Mouse (Mus musculus) liver, embryonic 13.5 days (tissue): ENCODE data around the gene Gnb1l. TPM values are rescaled to one million over a fixed set of nuclear protein-coding genes. Genes with fewer than 3 reads are reported as not detected.

ENCODE experiments used
- ATAC-seq: fragments of 200-750 bp; cut with Nextera tagmentation; 2 replicates; pipeline ENCODE4 v1.8.0; 2017; ENCODE audit warnings: low read depth, mild to moderate bottlenecking, moderate number of reproducible peaks, moderate library complexity
- DNase-seq: peaks from one replicate; pipeline ENCODE4 v3.0.0; 2022
- H3K27ac ChIP-seq: fragments of 300-500 bp; sonication (generic); 2 replicates; pipeline ENCODE4 v1.5.1; 2015; ENCODE audit warnings: moderate library complexity, mild to moderate bottlenecking, inconsistent platforms
- H3K27me3 ChIP-seq: fragments of 300-500 bp; sonication (generic); 2 replicates; pipeline ENCODE4 v1.6.1; 2015; ENCODE audit warnings: mild to moderate bottlenecking, inconsistent platforms
- H3K36me3 ChIP-seq: fragments of 300-500 bp; sonication (generic); 2 replicates; pipeline ENCODE4 v1.6.1; 2015; ENCODE audit warnings: mild to moderate bottlenecking, inconsistent platforms
- H3K4me1 ChIP-seq: fragments of 300-500 bp; sonication (generic); replicated peaks from 2 replicates; pipeline ENCODE4 v1.6.1; 2015; ENCODE audit warnings: inconsistent platforms
- H3K4me2 ChIP-seq: fragments of 300-500 bp; sonication (generic); 2 replicates; pipeline ENCODE4 v1.6.1; 2015; ENCODE audit warnings: inconsistent platforms, mild to moderate bottlenecking, moderate library complexity
- H3K4me3 ChIP-seq: fragments of 300-500 bp; sonication (generic); replicated peaks from 2 replicates; pipeline ENCODE4 v1.5.1; 2015; ENCODE audit warnings: mild to moderate bottlenecking, inconsistent platforms
- H3K9ac ChIP-seq: fragments of 300-500 bp; sonication (generic); 2 replicates; pipeline ENCODE4 v1.6.1; 2015; ENCODE audit warnings: mild to moderate bottlenecking, inconsistent platforms
- H3K9me3 ChIP-seq: fragments of 300-500 bp; sonication (generic); replicated peaks from 2 replicates; pipeline ENCODE4 v1.6.1; 2016; ENCODE audit warnings: inconsistent platforms
- WGBS: fragments of 180-500 bp; shearing (Covaris S2); methylation state at CpG from one replicate; pipeline ENCODE4 v1.1.7; 2015; ENCODE audit not compliant: insufficient replicate concordance; 5-methylcytosine and 5-hydroxymethylcytosine counted together
- polyA plus RNA-seq: library from polyadenylated mRNA; unstranded; fragments of >200 nt; fragmentation: Nextera tagmentation; extraction: Ambion mirVana; gene quantifications from 2 replicates; pipeline ENCODE4 v1.2.1, GENCODE M21; 2015

Gene Gnb1l
- polyA plus RNA-seq, 1 experiment from 2014 or later = 14.9 TPM

DNA sequence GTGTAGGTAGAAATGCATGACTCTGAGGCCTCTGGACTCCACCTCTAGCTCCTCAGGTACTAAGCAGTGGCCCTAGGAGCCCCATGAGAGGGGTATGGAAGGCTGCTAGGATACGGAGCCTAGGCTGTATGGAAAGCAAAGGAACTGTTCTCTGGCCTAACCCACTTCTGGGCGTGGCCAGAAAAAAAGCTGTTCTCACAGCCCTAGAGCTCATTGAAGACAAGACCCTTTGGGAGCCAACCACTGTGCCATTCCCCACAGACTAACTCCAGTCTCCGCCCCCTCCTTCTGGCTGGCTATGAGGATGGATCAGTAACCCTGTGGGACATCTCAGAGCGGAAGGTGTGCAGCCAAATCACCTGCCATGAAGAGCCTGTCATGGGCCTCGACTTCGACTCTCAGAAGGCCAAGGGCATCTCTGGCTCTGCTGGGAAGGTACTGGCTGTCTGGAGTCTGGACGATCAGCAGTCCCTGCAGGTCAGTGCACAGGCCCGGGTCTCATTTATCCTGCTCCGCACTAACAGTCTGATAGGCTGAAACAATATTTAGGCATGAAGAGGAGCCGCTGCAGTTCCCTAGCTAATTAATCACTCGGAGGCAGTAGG is 53.7 kb downstream of the Gnb1l start:
- H3K4me3 ChIP-seq = no peak overlapping the region
- no peak overlapping the region for H3K27ac ChIP-seq
- DNase-seq (no peak), ATAC-seq (no peak)
- H3K9me3 ChIP-seq = no peaks in the 10 kb centered on the region
- H3K36me3 ChIP-seq = no peaks in the 10 kb centered on the region
- no peak overlapping the region for H3K4me2 ChIP-seq
- H3K9ac ChIP-seq = no peak overlapping the region
- 74% methylated on average over 11 of the region's 11 CpGs for WGBS
- no peaks in the 10 kb centered on the region for H3K27me3 ChIP-seq
- no peaks in the 10 kb centered on the region for H3K4me1 ChIP-seq

- Histone ChIP-seq H3K36me3 (no peaks in the 10 kb centered on the region), H3K4me1 (no peaks in the 10 kb centered on the region), H3K4me3 (no peak overlapping the region), H3K4me2 (no peak overlapping the region), H3K27me3 (no peaks in the 10 kb centered on the region), H3K9ac (no peak overlapping the region), H3K9me3 (no peaks in the 10 kb centered on the region), H3K27ac (no peak overlapping the region)
- 57% methylated on average over 2 of the region's 2 CpGs for WGBS
- DNase-seq = no peak
- ATAC-seq = no peak
Measured at GRCm38 (mm10) chr16:18554721-18555120, 56.2 kb downstream of the Gnb1l start.

DNA sequence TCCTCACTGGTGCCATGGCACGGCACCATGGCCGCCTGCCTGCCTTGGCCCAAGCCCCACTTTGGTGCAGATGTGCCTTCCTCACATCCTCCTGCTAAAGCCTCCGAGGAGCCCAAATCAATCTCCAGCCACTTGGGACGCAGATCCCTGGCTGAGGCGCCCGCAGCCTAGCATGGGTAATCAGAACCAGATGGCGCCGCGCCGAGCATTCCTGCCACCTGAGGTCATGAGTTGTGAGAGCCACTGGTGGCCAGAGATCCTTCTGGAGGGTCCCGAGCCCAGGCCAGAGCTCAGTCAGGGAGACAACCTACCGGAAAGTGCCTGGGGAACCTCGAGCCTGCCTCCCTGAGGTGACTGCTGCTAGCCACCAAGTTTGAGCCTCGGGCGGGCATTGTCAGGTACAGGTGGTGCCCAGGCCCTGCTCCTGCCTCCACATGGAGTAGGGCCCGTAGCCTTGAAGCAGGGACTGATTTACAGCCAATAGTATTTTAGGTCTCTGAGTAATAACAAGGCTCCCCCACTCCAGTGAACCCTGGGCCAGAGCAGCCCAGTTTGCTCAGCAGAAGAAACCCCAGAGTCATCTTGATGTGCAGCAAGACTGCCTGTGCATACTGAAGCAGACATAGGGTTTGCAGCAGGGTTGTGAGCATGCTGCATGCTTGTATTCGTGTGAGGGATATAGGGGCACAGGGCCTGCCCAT is 56.9 kb downstream of the Gnb1l start:
- no peak overlapping the region for H3K27ac ChIP-seq
- ATAC-seq (no peak), DNase-seq (no peak)
- H3K9me3 ChIP-seq = no peaks in the 10 kb centered on the region
- 63% methylated on average over 17 of the region's 17 CpGs for WGBS
- no peak overlapping the region for H3K4me3 ChIP-seq
- no peaks in the 10 kb centered on the region for H3K36me3 ChIP-seq
- no peaks in the 10 kb centered on the region for H3K27me3 ChIP-seq
- no peak overlapping the region for H3K4me2 ChIP-seq
- H3K9ac ChIP-seq = no peak overlapping the region
- no peaks in the 10 kb centered on the region for H3K4me1 ChIP-seq

GRCm38 (mm10) chr16:18556461-18556860 is 57.9 kb downstream of the Gnb1l start:
- DNase-seq = no peak

GRCm38 (mm10) chr16:18564472-18564871 is 66.0 kb downstream of the Gnb1l start:
- Histone ChIP-seq H3K4me3 (no peak overlapping the region), H3K9me3 (no peaks in the 10 kb centered on the region), H3K27me3 (no peaks in the 10 kb centered on the region), H3K36me3 (no peaks in the 10 kb centered on the region), H3K4me2 (no peak overlapping the region), H3K4me1 (no peaks in the 10 kb centered on the region), H3K27ac (no peak overlapping the region), H3K9ac (no peak overlapping the region)
- 72% methylated on average over 2 of the region's 2 CpGs for WGBS
- no peak for DNase-seq
- ATAC-seq = no peak

More at GRCm38 (mm10) chr16:18556461-18556860, 57.9 kb downstream of the Gnb1l start:
- no peak for ATAC-seq
- Histone ChIP-seq H3K27ac (no peak overlapping the region), H3K4me2 (no peak overlapping the region), H3K9me3 (no peaks in the 10 kb centered on the region), H3K36me3 (no peaks in the 10 kb centered on the region), H3K4me3 (no peak overlapping the region), H3K9ac (no peak overlapping the region), H3K27me3 (no peaks in the 10 kb centered on the region), H3K4me1 (no peaks in the 10 kb centered on the region)
- WGBS = 72% methylated on average over 3 of the region's 3 CpGs

DNA sequence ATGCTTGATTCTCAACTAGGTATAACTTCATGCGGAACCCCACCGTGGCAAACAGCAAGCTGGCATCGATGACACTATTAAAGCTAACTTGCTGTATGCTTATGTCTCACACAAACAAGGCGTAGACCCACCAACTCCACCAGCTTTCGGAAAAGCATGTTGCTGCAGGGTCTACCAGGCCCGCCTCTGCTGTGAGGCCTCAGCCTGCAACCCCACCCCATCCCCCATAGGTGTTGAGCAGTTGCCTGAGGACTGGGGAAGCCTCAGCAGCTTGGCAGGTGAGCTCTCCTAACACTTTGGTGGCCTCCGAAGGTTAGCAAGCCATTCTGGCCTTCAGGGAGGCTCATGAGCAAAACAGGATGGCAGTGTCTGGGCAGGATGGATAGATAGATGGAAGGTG is 70.1 kb downstream of the Gnb1l start:
- Histone ChIP-seq H3K27ac (no peak overlapping the region), H3K4me1 (no peaks in the 10 kb centered on the region), H3K4me3 (no peak overlapping the region), H3K9me3 (no peaks in the 10 kb centered on the region), H3K4me2 (no peak overlapping the region), H3K9ac (no peak overlapping the region), H3K27me3 (0 out of 2 replicates have a peak, but pooled peaks cover 6% of the 10 kb centered on the region), H3K36me3 (no peaks in the 10 kb centered on the region)
- no peak for DNase-seq
- WGBS = 58% methylated on average over 7 of the region's 7 CpGs
- no peak for ATAC-seq

DNA sequence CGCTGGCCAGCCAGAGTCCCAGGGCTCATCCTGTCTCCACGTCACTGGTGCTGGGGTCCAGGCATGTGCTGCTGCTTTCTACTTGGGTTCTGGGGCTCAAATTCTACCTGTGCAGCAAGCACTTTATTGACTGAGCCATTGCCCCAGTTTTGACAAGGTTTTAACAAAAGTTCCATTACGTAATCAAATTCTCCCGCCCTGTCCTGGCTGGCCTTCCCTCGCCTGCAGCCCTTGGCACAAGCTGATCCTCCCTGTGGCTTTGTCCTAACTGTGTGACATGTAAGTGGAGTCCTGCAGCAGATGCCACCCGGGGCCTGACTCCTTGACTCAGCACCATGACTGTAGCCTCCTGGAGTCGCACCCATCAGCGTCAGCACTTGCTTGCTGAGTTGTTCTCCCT is 75.7 kb downstream of the Gnb1l start:
- Histone ChIP-seq H3K4me3 (no peak overlapping the region), H3K27ac (no peak overlapping the region), H3K27me3 (peaks cover 40% of the 10 kb centered on the region), H3K4me2 (no peak overlapping the region), H3K9ac (no peak overlapping the region), H3K9me3 (no peaks in the 10 kb centered on the region), H3K4me1 (no peaks in the 10 kb centered on the region), H3K36me3 (no peaks in the 10 kb centered on the region)
- DNase-seq (no peak), ATAC-seq (no peak)
- WGBS = 62% methylated on average over 8 of the region's 8 CpGs

DNA sequence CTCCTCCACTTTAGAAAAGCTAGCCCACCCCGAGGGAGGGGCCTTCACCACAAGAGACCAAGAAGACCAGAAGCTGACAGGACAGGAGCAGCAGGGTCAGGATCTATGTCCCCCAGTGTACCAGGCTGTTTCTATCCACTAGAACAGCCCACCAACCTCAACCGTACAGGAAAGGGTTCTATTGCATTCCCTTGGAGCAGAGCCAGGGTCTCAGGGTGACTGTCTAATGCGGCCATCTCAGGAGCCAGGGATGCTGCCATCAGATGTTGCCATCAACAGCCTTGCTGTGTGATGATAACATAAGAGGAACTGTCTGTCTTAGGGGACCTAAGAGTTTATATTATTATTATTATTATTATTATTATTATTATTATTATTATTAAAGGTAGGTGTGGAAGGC is 78.6 kb downstream of the Gnb1l start:
- DNase-seq = no peak

GRCm38 (mm10) chr16:18577599-18578160 is 79.2 kb downstream of the Gnb1l start:
- H3K4me1 ChIP-seq = peaks cover 18% of the 10 kb centered on the region
- 15% methylated on average over 5 of the region's 5 CpGs for WGBS
- no peak overlapping the region for H3K4me2 ChIP-seq
- no peak overlapping the region for H3K9ac ChIP-seq
- ATAC-seq (no peak), DNase-seq (no peak)
- H3K4me3 ChIP-seq = no peak overlapping the region
- no peaks in the 10 kb centered on the region for H3K36me3 ChIP-seq
- H3K9me3 ChIP-seq = no peaks in the 10 kb centered on the region
- peaks cover 72% of the 10 kb centered on the region for H3K27me3 ChIP-seq
- H3K27ac ChIP-seq = no peak overlapping the region

More for the DNA sequence above, 78.6 kb downstream of the Gnb1l start:
- Histone ChIP-seq H3K9ac (no peak overlapping the region), H3K4me3 (no peak overlapping the region), H3K27ac (no peak overlapping the region), H3K4me1 (peaks cover 11% of the 10 kb centered on the region), H3K9me3 (no peaks in the 10 kb centered on the region), H3K27me3 (peaks cover 68% of the 10 kb centered on the region), H3K4me2 (no peak overlapping the region), H3K36me3 (no peaks in the 10 kb centered on the region)
- no peak for ATAC-seq
- 40% methylated on average over 3 of the region's 3 CpGs for WGBS

DNA sequence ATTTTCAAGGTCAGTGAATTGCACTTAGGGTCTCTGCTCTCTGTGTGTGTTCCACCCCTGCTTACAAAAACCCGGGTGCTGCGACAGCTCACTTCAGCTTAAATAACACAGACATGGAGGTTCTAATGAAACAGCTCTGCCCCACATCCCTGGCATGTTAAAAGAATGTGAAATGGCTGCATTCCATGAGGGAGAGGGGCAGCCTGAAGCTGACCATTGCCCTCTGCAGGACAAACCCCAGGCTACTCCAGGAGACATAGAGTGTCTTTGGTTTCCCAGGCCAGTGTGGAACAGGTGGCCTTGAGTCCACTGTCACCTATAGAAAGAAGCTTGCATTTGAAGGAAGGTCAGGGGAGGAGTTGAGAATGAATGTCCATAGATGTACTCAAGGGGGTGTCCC is 81.9 kb downstream of the Gnb1l start:
- Histone ChIP-seq H3K27ac (no peak overlapping the region), H3K4me2 (no peak overlapping the region), H3K27me3 (peaks cover 89% of the 10 kb centered on the region), H3K4me1 (peaks cover 18% of the 10 kb centered on the region), H3K9ac (no peak overlapping the region), H3K36me3 (no peaks in the 10 kb centered on the region), H3K4me3 (no peak overlapping the region), H3K9me3 (no peaks in the 10 kb centered on the region)
- WGBS = 25% methylated on average over 2 of the region's 2 CpGs
- no peak for DNase-seq
- ATAC-seq = no peak

DNA sequence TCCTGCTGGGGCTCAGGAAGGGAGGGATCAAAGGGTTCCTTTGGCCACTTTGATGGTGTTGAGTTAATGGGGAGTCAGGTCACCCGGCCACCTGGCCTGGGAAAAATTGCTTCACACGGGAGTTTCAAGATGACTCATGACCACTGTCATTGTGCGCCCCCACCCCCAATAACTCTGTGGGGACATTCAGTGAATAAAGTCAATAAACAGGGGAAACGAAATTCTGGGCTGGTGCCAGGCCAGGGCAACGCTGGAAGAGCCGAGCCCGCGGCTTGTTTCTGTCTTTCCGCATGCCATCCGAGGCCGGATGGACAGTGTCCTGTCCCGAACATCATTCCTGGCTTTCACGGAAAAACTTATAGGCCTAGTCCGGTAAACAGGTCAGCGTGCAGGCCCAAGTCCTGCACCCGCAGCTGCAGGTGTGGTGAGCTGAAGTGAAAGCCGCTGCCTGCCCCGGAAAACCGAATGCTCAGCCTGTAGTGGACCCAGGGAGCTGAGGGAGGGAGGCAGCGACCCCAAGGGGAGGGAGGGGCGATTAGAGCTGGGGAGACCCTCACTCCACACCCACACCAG is 82.6 kb downstream of the Gnb1l start:
- ATAC-seq = no peak

More for the DNA sequence above, 82.6 kb downstream of the Gnb1l start:
- no peaks in the 10 kb centered on the region for H3K36me3 ChIP-seq
- peaks cover 20% of the 10 kb centered on the region for H3K4me1 ChIP-seq
- no peak overlapping the region for H3K27ac ChIP-seq
- H3K4me3 ChIP-seq = peak overlapping the region; percentile 37
- peak overlapping the region; percentile 49 for H3K4me2 ChIP-seq
- no peaks in the 10 kb centered on the region for H3K9me3 ChIP-seq
- no peak for DNase-seq
- peaks cover 93% of the 10 kb centered on the region for H3K27me3 ChIP-seq
- WGBS = 8% methylated on average over 21 of the region's 21 CpGs
- H3K9ac ChIP-seq = no peak overlapping the region
